Mouse (Mus musculus): ENCODE measurements around the gene Ttc39b.

DNA sequence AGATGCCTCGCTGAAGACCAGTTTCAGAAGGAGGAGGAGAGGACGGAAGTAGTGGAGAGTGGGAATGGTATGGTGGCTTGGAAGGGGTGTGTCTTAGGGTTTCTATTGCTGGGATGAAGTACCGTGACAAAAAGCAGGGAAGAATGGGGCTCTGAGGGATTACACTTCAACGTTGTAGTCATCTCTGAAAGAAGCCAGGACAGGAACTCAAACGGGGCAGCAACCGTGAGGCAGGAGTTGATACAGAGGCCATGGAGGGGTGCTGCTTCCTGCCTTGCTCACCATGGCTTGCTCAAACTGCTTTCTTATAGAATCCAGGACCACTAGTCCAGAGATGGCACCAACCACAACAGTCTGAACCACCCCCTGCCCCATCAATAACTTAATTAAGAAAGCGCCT lies 107.7 kb downstream of the Ttc39b start:
- TF ChIP-seq POLR2A (IDR thresholded peaks at IDR 0.05; ENCODE audit: borderline replicate concordance, extremely low read depth, low read depth, low read length): no peak
- TF ChIP-seq CTCF (IDR thresholded peaks at IDR 0.05; ENCODE audit: insufficient read depth, low read length): no peak

Measured in lung, adult 2 months (tissue).